Mouse (Mus musculus) forebrain, embryonic 12.5 days (tissue): Measurements from ENCODE around the gene Capza2. TPM values are rescaled to one million over a fixed set of nuclear protein-coding genes. Genes with fewer than 3 reads are reported as not detected.

ENCODE experiments used
- ATAC-seq: fragments of 200-750 bp; cut with Nextera tagmentation; 2 replicates; pipeline ENCODE4 v1.8.0; 2017; ENCODE audit warnings: moderate TSS enrichment; ENCODE audit not compliant: low FRiP score
- H3K27ac ChIP-seq: fragments of 300-500 bp; sonication (generic); 2 replicates; pipeline ENCODE4 v1.5.1; 2016; ENCODE audit warnings: mild to moderate bottlenecking
- H3K27me3 ChIP-seq: fragments of 300-500 bp; sonication (generic); 2 replicates; pipeline ENCODE4 v1.6.1; 2016; ENCODE audit warnings: mild to moderate bottlenecking
- H3K36me3 ChIP-seq: fragments of 300-500 bp; sonication (generic); replicated peaks from 2 replicates; pipeline ENCODE4 v1.6.1; 2016; ENCODE audit warnings: mild to moderate bottlenecking
- H3K4me1 ChIP-seq: fragments of 300-500 bp; sonication (generic); 2 replicates; pipeline ENCODE4 v1.6.1; 2016
- H3K4me2 ChIP-seq: fragments of 300-500 bp; sonication (generic); 2 replicates; pipeline ENCODE4 v1.6.1; 2016; ENCODE audit warnings: mild to moderate bottlenecking, moderate library complexity
- H3K4me3 ChIP-seq: fragments of 300-500 bp; sonication (generic); replicated peaks from 2 replicates; pipeline ENCODE4 v1.5.1; 2016; ENCODE audit warnings: mild to moderate bottlenecking
- H3K9ac ChIP-seq: fragments of 300-500 bp; sonication (generic); 2 replicates; pipeline ENCODE4 v1.6.1; 2016; ENCODE audit warnings: mild to moderate bottlenecking
- H3K9me3 ChIP-seq: fragments of 300-500 bp; sonication (generic); 2 replicates; pipeline ENCODE4 v1.6.1; 2016
- WGBS: fragments of 180-500 bp; shearing (Covaris S2); methylation state at CpG from one replicate; pipeline ENCODE4 v1.1.7; 2016; 5-methylcytosine and 5-hydroxymethylcytosine counted together
- polyA plus RNA-seq: library from polyadenylated mRNA; unstranded; fragments of >200 nt; fragmentation: Nextera tagmentation; extraction: Ambion mirVana; gene quantifications from 2 replicates; pipeline ENCODE4 v1.2.1, GENCODE M21; 2016

Capza2 gene
- polyA plus RNA-seq, 1 experiment from 2014 or later: 232 TPM

DNA sequence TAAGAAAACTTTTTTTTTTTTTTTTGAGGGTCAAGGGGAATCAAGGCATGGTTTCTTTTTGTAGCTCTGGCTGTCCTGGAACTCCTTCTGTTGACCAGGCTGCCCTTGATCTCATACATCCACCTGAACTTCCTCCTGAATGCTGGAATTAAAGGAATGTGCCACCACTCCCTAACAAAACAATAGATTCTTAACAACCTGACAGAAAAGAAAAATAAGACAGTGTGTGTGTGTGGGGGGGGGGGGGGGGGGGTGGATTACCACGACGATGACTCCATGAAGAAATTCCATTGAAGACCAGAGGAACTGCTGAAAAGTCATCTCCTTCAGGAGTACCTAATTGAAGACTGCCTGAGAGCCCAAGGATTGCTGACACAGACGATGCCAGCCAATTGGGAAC, 14.6 kb upstream of the Capza2 start:
- WGBS: 73% methylated on average over 3 of the region's 3 CpGs
- Histone ChIP-seq H3K4me3 (no peak overlapping the region), H3K27ac (no peak overlapping the region), H3K9ac (no peak overlapping the region), H3K36me3 (no peaks in the 10 kb centered on the region), H3K27me3 (no peaks in the 10 kb centered on the region), H3K4me1 (no peaks in the 10 kb centered on the region), H3K4me2 (no peak overlapping the region), H3K9me3 (no peaks in the 10 kb centered on the region)
- no peak for ATAC-seq

DNA sequence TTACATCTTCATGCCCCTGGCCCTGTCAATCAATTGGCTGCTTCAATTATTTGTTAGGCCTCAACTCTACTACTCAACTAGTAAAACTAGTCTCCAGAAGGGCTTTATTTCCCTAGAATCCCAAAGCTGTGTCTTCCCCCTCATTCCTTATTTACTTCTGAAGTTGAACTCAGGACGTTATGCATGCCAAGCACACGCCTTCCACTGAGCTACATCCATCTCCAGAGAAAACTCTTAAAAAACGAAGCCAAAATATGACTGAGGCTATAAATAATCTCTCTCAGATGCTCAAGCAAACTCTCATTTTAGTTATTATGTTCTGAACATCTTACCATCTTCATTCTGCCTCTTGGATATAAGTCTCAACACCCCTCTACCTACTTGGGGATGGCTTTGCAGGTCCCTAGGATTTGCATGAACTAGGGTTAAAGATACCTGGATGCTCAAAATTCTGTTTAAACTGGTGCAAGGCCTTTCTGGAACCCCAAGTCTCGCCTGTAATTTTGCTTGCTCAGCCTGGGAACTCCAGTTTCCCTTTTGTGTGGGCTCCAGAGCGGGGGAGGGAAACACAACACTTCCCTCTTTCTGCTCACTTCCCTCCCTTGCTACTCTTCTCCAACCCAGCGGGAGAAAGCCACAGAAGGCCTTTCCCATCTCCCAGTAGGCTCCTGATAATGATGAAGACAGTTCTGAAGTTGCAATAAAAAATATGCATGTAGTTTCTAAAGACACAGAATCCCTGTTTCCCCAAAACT, 7.2 kb upstream of the Capza2 start:
- Histone ChIP-seq H3K27ac (no peak overlapping the region), H3K4me1 (peaks cover 9% of the 10 kb centered on the region), H3K9ac (no peak overlapping the region), H3K36me3 (no peaks in the 10 kb centered on the region), H3K4me3 (no peak overlapping the region), H3K27me3 (no peaks in the 10 kb centered on the region), H3K4me2 (no peak overlapping the region), H3K9me3 (no peaks in the 10 kb centered on the region)
- WGBS: 62% methylated on average over 6 of the region's 6 CpGs
- ATAC-seq: no peak

DNA sequence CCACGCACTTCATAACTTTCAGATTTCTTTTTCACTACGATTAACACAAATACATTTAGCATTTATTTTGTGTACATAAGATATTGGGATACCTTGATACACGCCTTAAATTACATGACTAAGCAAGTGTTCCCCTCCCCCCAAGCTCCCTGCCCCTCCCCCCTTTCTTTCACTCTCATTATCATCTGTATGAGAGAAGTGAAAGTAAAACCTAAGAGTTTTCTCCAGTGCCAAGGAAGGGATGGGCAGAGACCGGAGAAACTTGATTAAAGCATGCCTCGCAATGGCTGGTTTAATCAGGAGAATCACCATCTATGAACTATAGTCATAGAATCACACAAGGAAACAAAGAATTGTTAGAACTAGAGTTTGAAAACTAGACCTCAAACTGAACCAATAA, 6.3 kb upstream of the Capza2 start:
- no peak overlapping the region for H3K4me2 ChIP-seq
- no peaks in the 10 kb centered on the region for H3K9me3 ChIP-seq
- H3K27me3 ChIP-seq: no peaks in the 10 kb centered on the region
- no peak overlapping the region for H3K9ac ChIP-seq
- H3K27ac ChIP-seq: no peak overlapping the region
- H3K4me3 ChIP-seq: no peak overlapping the region
- no peak for ATAC-seq
- no peaks in the 10 kb centered on the region for H3K36me3 ChIP-seq
- H3K4me1 ChIP-seq: peaks cover 9% of the 10 kb centered on the region
- 74% methylated on average over 5 of the region's 5 CpGs for WGBS

DNA sequence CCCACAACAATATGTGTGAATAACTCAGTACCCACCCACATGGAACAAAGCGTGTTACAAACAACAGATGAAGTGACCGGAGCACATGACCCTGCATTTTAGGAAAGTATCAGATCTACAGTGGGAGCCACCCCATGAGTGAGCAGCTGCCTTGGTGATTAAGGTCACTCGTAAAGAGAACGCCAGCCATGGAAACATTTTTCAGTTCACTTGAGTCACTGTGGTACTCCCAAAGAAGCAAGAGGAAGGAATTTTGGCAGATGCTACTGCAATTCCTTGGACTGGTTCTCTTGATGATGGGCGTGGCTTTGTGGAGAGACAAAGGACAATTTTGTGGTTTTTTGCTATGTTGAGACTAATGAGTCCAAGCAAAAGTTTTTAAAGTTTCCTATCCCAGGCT, 4.4 kb upstream of the Capza2 start:
- H3K27ac ChIP-seq: no peak overlapping the region
- H3K4me2 ChIP-seq: no peak overlapping the region
- H3K4me3 ChIP-seq: no peak overlapping the region
- H3K4me1 ChIP-seq: peaks cover 9% of the 10 kb centered on the region
- no peaks in the 10 kb centered on the region for H3K27me3 ChIP-seq
- H3K9ac ChIP-seq: no peak overlapping the region
- H3K9me3 ChIP-seq: no peaks in the 10 kb centered on the region
- WGBS: 91% methylated on average over 5 of the region's 5 CpGs
- ATAC-seq: no peak
- no peaks in the 10 kb centered on the region for H3K36me3 ChIP-seq

DNA sequence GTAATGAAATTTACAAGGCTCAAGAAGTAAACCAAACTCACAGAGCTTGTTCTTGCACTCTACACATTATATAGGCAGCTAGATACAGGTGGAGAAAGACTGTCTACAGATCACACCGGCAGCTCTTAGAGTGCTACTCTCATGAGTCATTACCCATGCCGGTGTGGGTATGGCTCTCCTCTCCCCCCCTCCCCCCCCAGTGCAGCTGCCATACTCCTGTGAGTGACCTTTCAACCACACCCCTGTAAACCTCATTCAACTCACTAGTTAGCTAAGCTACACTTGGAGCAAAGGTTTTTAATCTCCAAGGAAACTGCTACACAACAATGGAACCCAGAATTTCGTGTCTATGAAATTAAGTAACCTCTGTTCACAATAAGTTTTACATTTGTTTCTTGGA, 2.2 kb upstream of the Capza2 start:
- 76% methylated on average over 3 of the region's 3 CpGs for WGBS
- Histone ChIP-seq H3K4me3 (no peak overlapping the region), H3K9ac (no peak overlapping the region), H3K4me2 (no peak overlapping the region), H3K36me3 (no peaks in the 10 kb centered on the region), H3K9me3 (no peaks in the 10 kb centered on the region), H3K27me3 (no peaks in the 10 kb centered on the region), H3K27ac (no peak overlapping the region), H3K4me1 (peaks cover 17% of the 10 kb centered on the region)
- no peak for ATAC-seq

DNA sequence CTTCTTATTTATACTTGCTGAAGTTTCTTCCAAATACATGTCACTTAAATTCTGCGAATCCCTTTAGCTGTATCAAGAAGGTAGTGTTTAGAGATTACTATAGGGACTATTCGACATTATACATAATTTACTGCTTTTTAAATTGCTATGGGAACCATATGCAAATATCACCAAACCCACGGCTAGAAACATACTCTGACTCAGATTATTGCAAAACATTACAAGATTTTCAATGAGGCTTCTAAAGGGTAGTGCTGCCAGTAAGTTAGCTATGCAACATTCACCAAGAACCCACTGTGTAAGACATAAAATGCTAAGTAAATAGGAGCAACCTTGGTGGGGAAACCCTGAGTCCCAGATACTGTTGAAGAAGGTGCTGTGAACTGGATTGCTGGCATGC, 1.0 kb upstream of the Capza2 start:
- no peak overlapping the region for H3K9ac ChIP-seq
- ATAC-seq: no peak
- H3K36me3 ChIP-seq: no peaks in the 10 kb centered on the region
- H3K9me3 ChIP-seq: no peaks in the 10 kb centered on the region
- no peaks in the 10 kb centered on the region for H3K27me3 ChIP-seq
- H3K4me1 ChIP-seq: peaks cover 11% of the 10 kb centered on the region
- H3K4me3 ChIP-seq: no peak overlapping the region
- H3K27ac ChIP-seq: no peak overlapping the region
- H3K4me2 ChIP-seq: no peak overlapping the region
- 81% methylated on average over 3 of the region's 3 CpGs for WGBS

DNA sequence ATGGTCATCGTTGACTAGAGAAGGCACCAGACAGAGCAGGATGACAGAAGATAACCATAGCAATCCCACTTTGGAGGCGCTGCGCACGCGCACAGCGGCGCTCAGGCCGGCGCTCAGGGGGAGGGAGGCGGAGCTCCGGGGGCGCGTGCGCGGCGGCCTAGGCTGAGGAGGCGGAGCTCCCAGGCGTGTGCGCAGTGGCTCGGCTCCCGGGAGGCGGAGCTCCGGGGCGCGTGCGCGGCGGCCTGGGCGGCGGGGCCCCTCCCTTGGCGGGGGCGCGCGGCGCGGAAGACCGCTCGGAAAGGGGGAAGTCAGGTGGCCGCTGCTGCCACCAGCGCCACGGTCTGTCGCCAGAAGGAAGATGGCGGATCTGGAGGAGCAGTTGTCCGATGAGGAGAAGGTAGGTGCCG, 733 bp downstream of the Capza2 start:
- H3K4me3 ChIP-seq: peak overlapping the region; percentile 97
- H3K36me3 ChIP-seq: peaks cover 4% of the 10 kb centered on the region; the same call in 1 of the 2 replicates
- peak overlapping the region; percentile 95 for H3K9ac ChIP-seq
- WGBS: under 1% methylated on average over 37 of the region's 45 CpGs
- peaks cover 5% of the 10 kb centered on the region; the same call in 1 of the 2 replicates for H3K9me3 ChIP-seq
- peak overlapping the region; percentile 68 for H3K4me2 ChIP-seq
- no peaks in the 10 kb centered on the region for H3K27me3 ChIP-seq
- peak; percentile 96 for ATAC-seq
- peak overlapping the region; percentile 96 for H3K27ac ChIP-seq
- H3K4me1 ChIP-seq: peaks cover 11% of the 10 kb centered on the region

DNA sequence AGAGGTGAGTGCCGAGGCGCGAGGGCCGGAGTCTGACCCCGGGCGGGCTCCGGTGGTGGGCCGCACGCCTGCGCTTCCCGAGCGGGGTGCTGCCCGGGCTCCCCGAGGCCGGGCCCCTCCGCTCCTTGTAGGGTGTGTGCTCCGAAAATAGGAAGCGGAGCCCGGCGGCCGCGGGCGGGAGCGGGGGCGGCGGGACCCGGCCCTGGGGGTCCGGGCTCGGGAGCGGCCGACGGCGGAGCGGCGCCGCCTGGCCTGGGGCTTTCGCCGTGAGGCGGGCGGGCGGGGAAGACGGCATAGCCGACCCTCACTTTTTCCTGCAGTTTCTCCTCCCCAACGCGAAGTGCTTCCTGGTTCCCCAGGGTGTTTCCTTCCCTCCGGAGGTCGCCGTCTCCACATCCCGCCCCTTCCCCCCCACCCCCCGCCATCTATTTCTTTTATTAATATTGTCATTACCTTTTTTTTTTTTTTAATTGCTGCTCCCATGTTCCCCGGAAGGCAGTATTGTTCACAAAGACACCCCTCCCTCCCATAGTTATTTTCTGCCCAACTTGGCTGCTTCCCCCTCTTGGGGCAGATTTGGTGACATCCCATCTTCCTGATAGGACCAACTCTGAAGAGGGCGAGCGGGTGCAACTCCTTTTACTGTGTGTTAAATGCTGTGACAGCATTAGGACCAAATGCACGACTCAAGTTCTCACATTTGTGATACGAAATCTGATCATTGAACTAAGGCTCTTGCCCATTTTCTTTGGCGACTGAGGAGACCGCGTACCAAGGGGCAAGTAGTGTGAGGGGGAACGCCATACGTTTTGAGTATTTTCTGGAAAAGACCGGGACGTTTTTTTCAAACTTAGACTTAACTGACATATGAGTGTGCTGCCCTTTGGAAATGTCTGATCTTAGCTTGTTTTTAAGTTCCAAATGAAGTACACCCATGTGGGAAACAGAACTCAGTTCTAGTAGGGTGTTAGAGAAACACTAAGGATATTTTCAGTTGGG, 1.5 kb downstream of the Capza2 start:
- Histone ChIP-seq H3K36me3 (peaks cover 4% of the 10 kb centered on the region; the same call in 1 of the 2 replicates), H3K4me3 (peak overlapping the region; percentile 97), H3K4me1 (peaks cover 11% of the 10 kb centered on the region), H3K9ac (peak overlapping the region; percentile 95), H3K27ac (peak overlapping the region; percentile 96), H3K4me2 (peak overlapping the region; percentile 68), H3K9me3 (peaks cover 5% of the 10 kb centered on the region; the same call in 1 of the 2 replicates), H3K27me3 (no peaks in the 10 kb centered on the region)
- WGBS: under 1% methylated on average over 37 of the region's 62 CpGs
- ATAC-seq: peak; percentile 88

DNA sequence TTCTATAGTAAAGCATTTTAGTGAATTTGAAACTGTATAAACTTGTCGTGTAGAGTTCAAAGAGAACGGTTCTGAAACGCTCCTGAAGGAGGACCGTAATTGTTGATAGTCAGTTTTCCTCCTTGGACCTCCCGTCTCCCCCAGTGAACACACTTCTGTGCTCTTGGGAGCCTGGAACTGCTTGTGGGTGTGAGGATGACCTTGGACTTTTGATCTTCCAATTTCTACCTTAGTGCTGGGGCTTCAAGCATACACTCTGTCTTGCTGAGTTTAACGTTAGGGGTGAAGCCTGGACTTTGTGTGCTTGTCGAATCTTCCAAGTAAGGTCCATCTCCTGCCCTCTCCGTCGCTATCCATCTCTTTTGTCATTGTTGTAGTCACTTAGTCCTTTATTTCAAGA, 4.0 kb downstream of the Capza2 start:
- H3K9ac ChIP-seq: no peak overlapping the region
- WGBS: 91% methylated on average over 9 of the region's 9 CpGs

DNA sequence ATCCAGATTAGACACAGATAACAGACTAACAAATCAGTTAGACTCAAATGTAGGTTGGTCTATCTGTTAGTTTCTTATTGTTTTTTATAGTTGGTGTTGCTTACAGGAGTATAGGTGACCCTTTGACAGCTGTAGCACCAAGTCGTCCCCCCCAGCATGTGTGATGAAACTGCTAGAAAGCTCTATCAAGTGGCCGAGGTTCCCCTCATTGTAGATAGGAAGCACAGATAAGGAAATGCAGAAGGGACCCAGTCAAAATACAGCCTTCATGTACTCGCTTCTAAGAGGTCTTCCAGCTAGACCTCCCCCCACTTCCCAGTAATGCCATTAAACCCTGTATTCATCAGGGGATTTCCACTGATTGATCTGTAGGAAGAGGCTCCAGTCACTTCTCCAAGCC, 6.7 kb downstream of the Capza2 start:
- peaks cover 5% of the 10 kb centered on the region; the same call in 1 of the 2 replicates for H3K9me3 ChIP-seq
- H3K9ac ChIP-seq: no peak overlapping the region
- 68% methylated on average over 3 of the region's 3 CpGs for WGBS
- H3K27me3 ChIP-seq: no peaks in the 10 kb centered on the region
- H3K27ac ChIP-seq: no peak overlapping the region
- H3K4me1 ChIP-seq: peaks cover 13% of the 10 kb centered on the region
- ATAC-seq: no peak
- no peak overlapping the region for H3K4me3 ChIP-seq
- H3K4me2 ChIP-seq: no peak overlapping the region
- peaks cover 4% of the 10 kb centered on the region; the same call in 1 of the 2 replicates for H3K36me3 ChIP-seq

More for the DNA sequence above, 4.0 kb downstream of the Capza2 start:
- H3K4me2 ChIP-seq: no peak overlapping the region
- H3K4me3 ChIP-seq: no peak overlapping the region
- H3K36me3 ChIP-seq: peaks cover 4% of the 10 kb centered on the region; the same call in 1 of the 2 replicates
- H3K27me3 ChIP-seq: no peaks in the 10 kb centered on the region
- peaks cover 11% of the 10 kb centered on the region for H3K4me1 ChIP-seq
- H3K27ac ChIP-seq: no peak overlapping the region
- peaks cover 5% of the 10 kb centered on the region; the same call in 1 of the 2 replicates for H3K9me3 ChIP-seq
- no peak for ATAC-seq

DNA sequence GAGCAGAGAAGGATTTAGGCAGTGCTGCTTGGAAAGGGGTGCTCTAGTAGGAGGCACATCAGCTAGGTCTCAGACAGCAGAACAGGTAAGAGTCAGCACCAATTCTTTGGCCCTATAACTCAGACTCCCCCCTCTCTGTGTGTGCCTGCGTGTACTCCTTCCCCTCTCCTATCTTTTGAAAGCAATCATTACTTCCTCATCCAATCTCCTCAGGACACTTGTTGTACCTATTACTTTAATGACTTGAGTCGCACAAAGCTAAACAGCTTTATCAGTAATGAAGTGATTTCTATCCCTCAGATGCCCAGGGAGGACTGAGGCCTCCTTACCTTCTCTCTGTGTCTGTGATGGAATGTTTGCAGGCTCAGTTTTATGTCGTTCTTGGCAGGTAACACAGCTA, 10.1 kb downstream of the Capza2 start:
- Histone ChIP-seq H3K36me3 (peaks cover 17% of the 10 kb centered on the region), H3K27ac (no peak overlapping the region), H3K4me2 (no peak overlapping the region), H3K9me3 (no peaks in the 10 kb centered on the region), H3K4me3 (no peak overlapping the region), H3K27me3 (no peaks in the 10 kb centered on the region), H3K9ac (no peak overlapping the region), H3K4me1 (peaks cover 2% of the 10 kb centered on the region; the same call in 1 of the 2 replicates)
- 76% methylated on average over 3 of the region's 3 CpGs for WGBS
- no peak for ATAC-seq

DNA sequence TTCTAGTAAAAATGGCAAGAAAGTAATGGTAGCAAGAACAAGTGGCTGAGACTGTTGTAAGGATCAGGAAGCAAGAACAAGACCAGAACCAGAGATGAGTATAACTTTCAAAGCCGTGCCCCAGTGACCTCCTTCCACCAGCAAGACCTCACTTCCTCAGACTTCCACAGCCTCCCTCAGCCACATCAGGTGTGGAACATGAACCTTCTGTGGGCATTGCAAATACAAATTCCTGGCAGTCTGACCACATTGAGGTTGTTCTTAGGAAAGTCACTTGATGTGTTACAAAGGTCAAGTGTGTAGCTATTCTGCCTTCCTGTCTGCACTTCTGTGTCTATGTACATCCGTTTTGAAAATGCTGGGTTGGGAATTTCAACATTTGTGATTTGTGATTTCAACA, 16.1 kb downstream of the Capza2 start:
- ATAC-seq: no peak
- no peak overlapping the region for H3K4me2 ChIP-seq
- 92% methylated on average over 2 of the region's 2 CpGs for WGBS
- H3K4me1 ChIP-seq: no peaks in the 10 kb centered on the region
- no peak overlapping the region for H3K9ac ChIP-seq
- H3K27me3 ChIP-seq: no peaks in the 10 kb centered on the region
- H3K36me3 ChIP-seq: peaks cover 43% of the 10 kb centered on the region
- H3K9me3 ChIP-seq: no peaks in the 10 kb centered on the region
- H3K4me3 ChIP-seq: no peak overlapping the region
- no peak overlapping the region for H3K27ac ChIP-seq
